Mouse (Mus musculus) embryonic facial prominence, embryonic 10.5 days (tissue): ENCODE measurements around the gene Dip2b. TPM values are rescaled to one million over a fixed set of nuclear protein-coding genes. Genes with fewer than 3 reads are reported as not detected.

Experiments
- DNase-seq: peaks from one replicate; pipeline ENCODE4 v3.0.0-alpha.2; 2017; ENCODE audit warnings: low spot score
- H3K27ac ChIP-seq: fragments of 300-500 bp; sonication (generic); replicated peaks from 2 replicates; pipeline ENCODE4 v1.5.1; 2016; ENCODE audit warnings: mild to moderate bottlenecking
- H3K27me3 ChIP-seq: fragments of 300-500 bp; sonication (generic); replicated peaks from 2 replicates; pipeline ENCODE4 v1.6.1; 2016; ENCODE audit warnings: low read depth, mild to moderate bottlenecking; ENCODE audit not compliant: poor library complexity, severe bottlenecking
- H3K36me3 ChIP-seq: fragments of 300-500 bp; sonication (generic); replicated peaks from 2 replicates; pipeline ENCODE4 v1.6.1; 2016; ENCODE audit warnings: mild to moderate bottlenecking, moderate library complexity
- H3K4me1 ChIP-seq: fragments of 300-500 bp; sonication (generic); 2 replicates; pipeline ENCODE4 v1.6.1; 2016
- H3K4me3 ChIP-seq: fragments of 300-500 bp; sonication (generic); 2 replicates; pipeline ENCODE4 v1.5.1; 2016; ENCODE audit warnings: mild to moderate bottlenecking, moderate library complexity
- H3K9me3 ChIP-seq: fragments of 300-500 bp; sonication (generic); 2 replicates; pipeline ENCODE4 v1.6.1; 2016; ENCODE audit warnings: mild to moderate bottlenecking
- WGBS: fragments of 180-500 bp; shearing (Covaris S2); methylation state at CpG from one replicate; pipeline ENCODE4 v1.1.7; 2016; 5-methylcytosine and 5-hydroxymethylcytosine counted together
- polyA plus RNA-seq: library from polyadenylated mRNA; unstranded; fragments of >200 nt; fragmentation: Nextera tagmentation; extraction: Ambion mirVana; gene quantifications from 2 replicates; pipeline ENCODE4 v1.2.1, GENCODE M21; 2016

The Dip2b gene
- polyA plus RNA-seq, 1 experiment from 2014 or later: 16.2 TPM

DNA sequence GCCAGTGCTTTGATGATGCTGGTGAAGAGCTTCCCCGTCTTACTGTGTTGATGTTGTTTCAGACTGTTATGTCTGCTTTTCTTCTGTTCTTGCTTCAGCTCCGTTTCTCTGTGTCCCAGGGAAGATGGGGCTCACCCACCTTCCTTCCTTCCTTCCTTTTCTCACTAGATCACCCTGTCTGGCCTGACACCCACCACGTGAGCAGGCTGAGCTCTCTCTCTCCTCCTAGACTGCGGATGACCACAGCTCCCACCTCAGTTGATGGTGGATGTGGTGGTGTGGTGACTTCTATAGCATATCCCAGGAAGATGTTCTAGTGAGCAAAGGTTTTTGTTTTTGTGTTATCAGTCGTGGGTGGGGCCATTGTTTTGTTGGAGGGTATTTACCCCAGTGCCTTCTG is 85.4 kb downstream of the Dip2b start:
- Histone ChIP-seq H3K27me3 (no peaks in the 10 kb centered on the region), H3K4me3 (no peak overlapping the region), H3K4me1 (peaks cover 12% of the 10 kb centered on the region), H3K27ac (no peak overlapping the region), H3K36me3 (peaks cover 4% of the 10 kb centered on the region; the same call in 1 of the 2 replicates), H3K9me3 (no peaks in the 10 kb centered on the region)
- WGBS: 73% methylated on average over 5 of the region's 5 CpGs
- DNase-seq: no peak

DNA sequence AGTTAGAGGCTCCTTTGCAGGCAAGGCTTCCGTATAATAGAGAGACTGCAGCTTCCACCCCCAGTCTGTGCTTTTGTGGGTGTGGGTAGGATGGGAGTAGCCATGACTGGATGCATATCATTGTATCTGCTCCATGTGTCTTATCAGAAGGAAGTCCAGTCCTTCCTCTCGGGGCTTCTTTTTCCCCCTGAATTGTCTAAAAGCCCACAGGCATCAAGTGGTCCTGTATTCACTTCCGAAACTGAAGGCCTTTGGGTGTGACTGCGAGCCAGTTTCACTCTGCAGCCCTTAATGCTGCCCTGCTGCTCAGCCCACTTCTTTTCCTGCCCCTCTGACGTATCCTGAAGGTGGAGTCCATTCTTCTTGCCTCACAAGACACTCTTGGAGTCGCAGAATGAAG is 86.8 kb downstream of the Dip2b start:
- 83% methylated on average over 6 of the region's 6 CpGs for WGBS
- H3K36me3 ChIP-seq: no peaks in the 10 kb centered on the region; the same call in 1 of the 2 replicates
- no peak for DNase-seq

DNA sequence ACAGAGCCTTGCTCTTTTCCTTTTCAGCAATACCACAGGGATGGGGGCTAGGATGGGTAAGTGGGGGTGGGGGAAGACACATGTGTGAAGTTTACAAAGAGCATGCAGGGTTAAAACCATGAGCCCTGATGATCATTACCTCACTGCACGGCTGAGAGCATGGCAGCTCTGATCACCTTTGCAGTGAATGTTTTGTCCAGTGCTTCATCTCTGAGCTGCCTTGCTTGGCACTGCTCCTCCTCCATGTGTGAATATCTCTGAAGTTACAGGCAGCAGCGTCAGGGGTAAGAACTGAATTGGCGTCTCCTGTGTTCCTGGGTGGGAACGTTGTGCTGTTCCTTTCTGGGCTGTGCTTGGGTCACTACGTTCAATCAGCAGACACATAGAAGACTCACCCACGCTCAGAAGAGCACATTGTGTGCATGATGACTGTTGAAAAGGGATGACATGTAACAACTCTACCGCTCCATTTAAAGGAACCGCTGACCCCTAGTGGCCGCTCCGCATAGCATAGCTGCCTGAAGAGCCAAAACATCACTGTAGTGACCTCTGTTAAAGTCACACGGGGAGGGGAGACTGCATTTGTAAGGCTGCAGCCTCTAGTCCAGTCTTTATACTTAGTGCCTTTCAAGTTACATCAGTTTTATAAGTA is 88.1 kb downstream of the Dip2b start:
- Histone ChIP-seq H3K27ac (no peak overlapping the region), H3K27me3 (no peaks in the 10 kb centered on the region), H3K9me3 (no peaks in the 10 kb centered on the region), H3K4me3 (no peak overlapping the region), H3K4me1 (peaks cover 10% of the 10 kb centered on the region; the same call in 1 of the 2 replicates), H3K36me3 (peaks cover 2% of the 10 kb centered on the region; the same call in 1 of the 2 replicates)
- DNase-seq: peak; percentile 78
- WGBS: 23% methylated on average over 11 of the region's 11 CpGs

More for the DNA sequence above, 86.8 kb downstream of the Dip2b start:
- H3K27ac ChIP-seq: peak overlapping the region; percentile 16
- H3K4me1 ChIP-seq: peaks cover 10% of the 10 kb centered on the region
- H3K9me3 ChIP-seq: no peaks in the 10 kb centered on the region
- no peaks in the 10 kb centered on the region for H3K27me3 ChIP-seq
- H3K4me3 ChIP-seq: no peak overlapping the region

DNA sequence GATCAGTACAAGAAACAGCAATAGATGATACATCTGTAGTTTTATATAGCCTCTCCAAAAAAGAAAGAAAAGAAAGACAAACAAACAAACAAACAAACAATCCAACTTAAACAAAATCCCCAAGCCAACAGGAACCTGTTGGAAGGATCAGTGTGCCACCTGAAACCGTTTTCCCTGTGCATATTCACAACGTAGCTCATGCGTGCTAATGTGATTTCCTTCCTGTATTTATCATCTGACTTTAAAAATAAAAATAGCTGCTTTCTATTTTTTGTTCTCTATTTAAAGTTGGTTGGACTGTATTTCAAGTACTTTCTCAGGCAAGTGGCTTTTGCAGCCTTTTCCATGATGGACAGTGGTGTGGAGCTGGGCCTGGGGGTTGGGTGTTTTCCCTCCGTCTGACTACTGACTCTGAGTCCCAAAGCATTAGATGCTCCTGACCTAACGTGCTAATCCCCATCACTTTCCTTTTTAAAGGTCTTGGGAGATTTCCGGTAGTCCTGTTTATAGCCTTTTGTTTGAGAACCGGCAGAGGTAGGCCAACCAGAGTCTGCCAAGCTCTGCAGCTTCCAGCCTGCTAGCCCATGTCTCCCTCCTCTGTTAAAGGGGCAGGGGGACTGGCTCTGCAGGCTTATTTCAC is 90.8 kb downstream of the Dip2b start:
- H3K27ac ChIP-seq: no peak overlapping the region
- no peak overlapping the region for H3K4me3 ChIP-seq
- H3K9me3 ChIP-seq: no peaks in the 10 kb centered on the region
- DNase-seq: no peak
- H3K27me3 ChIP-seq: no peaks in the 10 kb centered on the region
- H3K36me3 ChIP-seq: peaks cover 21% of the 10 kb centered on the region
- peaks cover 8% of the 10 kb centered on the region; the same call in 1 of the 2 replicates for H3K4me1 ChIP-seq
- WGBS: 76% methylated on average over 7 of the region's 7 CpGs

DNA sequence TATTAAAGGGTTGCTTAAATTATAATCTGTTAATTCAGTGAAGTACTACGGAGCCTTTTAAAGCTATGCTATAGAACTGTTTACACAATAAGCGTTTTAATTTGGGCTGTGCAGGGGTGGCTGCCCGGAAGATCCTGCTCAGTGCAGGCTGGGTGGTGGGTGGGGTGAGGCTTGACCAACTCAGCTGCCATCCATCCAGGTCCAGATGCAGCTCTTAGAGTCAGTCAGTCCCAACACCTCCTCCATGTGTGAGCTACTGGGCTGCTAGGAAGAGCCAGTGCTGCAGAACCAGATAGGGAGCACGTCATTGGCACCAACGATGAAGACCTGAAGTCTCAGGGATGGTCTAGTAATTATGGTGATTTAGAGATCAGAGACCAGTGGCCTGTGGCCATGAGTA is 101.2 kb downstream of the Dip2b start:
- no peak overlapping the region for H3K4me3 ChIP-seq
- no peaks in the 10 kb centered on the region for H3K4me1 ChIP-seq
- WGBS: 91% methylated on average over 5 of the region's 5 CpGs
- no peaks in the 10 kb centered on the region for H3K27me3 ChIP-seq
- DNase-seq: no peak
- no peaks in the 10 kb centered on the region for H3K9me3 ChIP-seq
- H3K27ac ChIP-seq: no peak overlapping the region
- H3K36me3 ChIP-seq: peaks cover 60% of the 10 kb centered on the region

DNA sequence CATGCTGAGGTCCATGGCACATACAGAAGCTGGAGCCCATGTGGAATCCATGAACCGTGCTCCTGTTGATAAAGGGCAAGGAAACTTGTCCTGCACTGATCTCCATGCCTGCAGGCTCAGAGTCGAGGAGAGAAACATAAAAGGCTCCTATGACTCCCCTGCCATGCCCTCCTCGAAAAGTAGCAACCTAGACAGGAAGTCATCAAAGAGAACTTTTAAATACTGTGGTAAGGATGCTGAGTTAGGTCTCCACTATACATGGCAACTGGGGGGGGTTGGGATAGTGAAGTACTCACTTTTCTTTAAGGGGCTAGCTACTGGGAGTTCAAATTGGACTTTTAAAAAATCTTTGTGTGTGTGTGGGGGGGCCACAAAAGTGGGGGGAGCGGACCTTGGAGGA is 102.0 kb downstream of the Dip2b start:
- peaks cover 53% of the 10 kb centered on the region for H3K36me3 ChIP-seq
- H3K9me3 ChIP-seq: no peaks in the 10 kb centered on the region
- H3K4me1 ChIP-seq: 0 out of 2 replicates have a peak, but pooled peaks cover 4% of the 10 kb centered on the region
- H3K27ac ChIP-seq: no peak overlapping the region
- DNase-seq: no peak
- WGBS: 66% methylated on average over 4 of the region's 4 CpGs
- no peak overlapping the region for H3K4me3 ChIP-seq
- H3K27me3 ChIP-seq: no peaks in the 10 kb centered on the region

DNA sequence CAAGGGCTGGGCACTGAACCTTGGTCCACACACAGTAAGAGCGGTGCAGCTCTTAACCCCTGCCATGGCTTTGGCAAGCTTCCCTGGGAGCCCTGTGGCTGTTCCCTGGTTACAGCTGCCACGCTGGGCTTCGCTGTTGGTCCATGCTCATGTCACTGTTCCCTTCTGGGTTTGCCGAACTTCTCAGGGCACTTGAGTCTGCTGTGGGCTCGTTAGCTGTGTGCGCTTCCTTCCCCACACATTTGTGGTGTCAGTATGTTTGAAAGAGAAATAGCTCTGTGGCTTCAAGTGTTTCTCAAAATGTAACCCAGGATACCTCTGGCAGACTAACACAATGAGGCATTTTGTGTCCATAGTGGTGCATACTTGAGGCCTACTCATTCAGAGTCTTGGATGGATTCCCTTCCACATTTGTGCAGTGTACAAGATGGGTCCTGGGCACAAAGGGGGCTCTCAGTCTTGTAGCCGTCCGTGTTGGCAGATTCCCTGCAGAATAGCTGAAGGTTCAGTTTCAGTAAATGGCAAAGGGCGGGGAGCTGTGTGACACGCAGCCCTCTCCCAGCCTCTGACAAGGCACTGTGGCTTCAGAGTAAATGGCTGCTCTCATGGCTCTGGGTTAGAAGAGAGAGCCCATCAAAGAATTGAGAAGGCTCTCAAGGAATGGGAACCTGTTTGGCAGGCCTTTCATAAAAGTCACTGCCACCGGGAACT is 104.8 kb downstream of the Dip2b start:
- WGBS: 82% methylated on average over 11 of the region's 11 CpGs
- Histone ChIP-seq H3K9me3 (no peaks in the 10 kb centered on the region), H3K4me3 (no peak overlapping the region), H3K4me1 (0 out of 2 replicates have a peak, but pooled peaks cover 4% of the 10 kb centered on the region), H3K27me3 (no peaks in the 10 kb centered on the region), H3K27ac (0 out of 2 replicates have a peak overlapping the region, but pooled peaks have one; percentile 21), H3K36me3 (peaks cover 32% of the 10 kb centered on the region)
- no peak for DNase-seq

DNA sequence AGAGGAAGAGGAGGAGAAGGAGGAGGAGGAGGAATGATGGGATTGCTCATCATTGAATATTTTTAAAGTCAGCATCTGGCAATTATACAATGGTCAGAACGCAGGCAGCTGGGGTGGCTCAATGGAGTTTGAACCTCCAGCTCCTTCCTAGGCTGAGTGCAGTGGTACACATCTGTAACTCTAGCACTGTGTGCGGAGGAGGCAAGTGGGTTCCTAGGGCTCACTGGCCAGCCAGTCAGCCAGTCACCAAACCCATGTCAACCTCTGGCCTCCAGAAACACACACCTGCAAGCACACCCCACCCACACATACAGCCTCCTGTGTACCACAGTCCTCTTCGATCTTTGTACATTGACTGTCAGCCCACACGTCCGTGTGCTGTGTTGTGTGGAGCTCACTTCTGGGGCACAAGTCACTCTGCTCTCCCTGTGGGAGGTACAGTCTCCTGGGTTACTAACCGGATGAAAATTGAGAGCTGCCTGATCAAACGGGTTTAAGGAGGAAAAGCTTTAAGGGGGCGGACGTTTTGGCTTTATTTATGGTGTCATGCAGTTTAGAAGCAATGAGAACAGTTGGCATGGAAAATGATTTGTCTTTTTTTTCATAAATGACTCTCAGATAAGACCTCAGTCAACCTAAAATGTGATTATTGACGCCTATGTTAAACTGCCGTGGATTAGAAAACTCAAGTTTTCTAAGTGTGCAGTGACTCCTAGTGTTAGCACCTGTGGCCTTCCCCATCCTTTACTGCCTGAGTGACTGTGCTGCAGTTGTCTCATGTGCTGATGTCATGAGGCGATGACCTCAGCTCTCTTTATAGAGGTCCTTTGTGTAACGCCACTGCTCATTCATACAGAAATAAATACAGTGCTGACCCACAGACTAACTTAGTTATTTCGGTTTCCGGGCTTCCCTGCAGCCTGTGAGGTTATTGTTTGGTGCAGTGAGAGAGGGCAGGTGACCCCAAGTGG is 106.7 kb downstream of the Dip2b start:
- DNase-seq: no peak
- Histone ChIP-seq H3K27me3 (no peaks in the 10 kb centered on the region), H3K27ac (no peak overlapping the region), H3K36me3 (peaks cover 23% of the 10 kb centered on the region), H3K4me3 (no peak overlapping the region), H3K4me1 (peaks cover 7% of the 10 kb centered on the region; the same call in 1 of the 2 replicates), H3K9me3 (no peaks in the 10 kb centered on the region)
- WGBS: 82% methylated on average over 15 of the region's 15 CpGs

DNA sequence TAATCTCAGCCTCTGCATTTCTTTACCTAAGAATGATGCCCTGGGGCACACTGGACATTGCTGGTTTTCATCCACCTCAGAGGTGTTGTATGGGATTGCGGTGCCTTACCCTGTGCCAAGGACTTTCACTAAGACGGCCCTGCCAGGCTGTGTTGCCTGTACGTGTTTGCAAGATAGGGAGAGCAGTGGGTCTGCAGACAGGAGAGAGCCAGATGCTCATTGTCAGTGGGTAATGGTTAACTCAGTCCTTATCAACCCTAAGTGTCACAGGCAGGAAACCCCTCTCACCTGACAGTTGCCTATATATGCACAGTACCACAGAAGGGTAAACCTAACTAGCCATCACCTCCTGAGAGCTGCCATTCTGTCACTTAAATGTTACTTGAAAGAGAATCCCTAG is 107.5 kb downstream of the Dip2b start:
- Histone ChIP-seq H3K27ac (no peak overlapping the region), H3K9me3 (no peaks in the 10 kb centered on the region), H3K4me1 (peaks cover 10% of the 10 kb centered on the region; the same call in 1 of the 2 replicates), H3K4me3 (no peak overlapping the region), H3K36me3 (peaks cover 22% of the 10 kb centered on the region), H3K27me3 (no peaks in the 10 kb centered on the region)
- 90% methylated on average over 3 of the region's 3 CpGs for WGBS
- no peak for DNase-seq

DNA sequence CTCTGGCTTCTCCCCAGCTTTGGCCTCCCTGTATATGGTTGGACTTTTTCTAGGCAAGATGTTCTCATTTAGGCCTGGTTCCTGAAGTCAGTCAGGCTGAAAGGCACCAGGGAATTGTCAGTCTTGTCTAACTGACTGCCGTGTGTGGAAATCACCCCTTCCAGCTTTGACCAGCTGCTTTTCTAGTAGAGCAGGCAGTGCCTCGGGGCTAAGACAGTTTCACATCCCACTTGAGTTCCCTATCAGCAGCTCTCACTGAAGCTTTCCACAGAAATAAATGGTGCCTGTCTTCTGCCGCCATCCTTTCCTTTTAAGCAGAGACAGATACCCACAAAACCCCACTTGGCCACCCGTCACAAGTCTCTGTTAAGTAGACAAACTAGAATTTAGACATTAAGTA is 112.1 kb downstream of the Dip2b start:
- no peak for DNase-seq
- H3K4me1 ChIP-seq: peaks cover 6% of the 10 kb centered on the region; the same call in 1 of the 2 replicates
- no peaks in the 10 kb centered on the region for H3K9me3 ChIP-seq
- H3K27me3 ChIP-seq: no peaks in the 10 kb centered on the region
- no peak overlapping the region for H3K27ac ChIP-seq
- 73% methylated on average over 4 of the region's 4 CpGs for WGBS
- peaks cover 38% of the 10 kb centered on the region for H3K36me3 ChIP-seq
- no peak overlapping the region for H3K4me3 ChIP-seq

DNA sequence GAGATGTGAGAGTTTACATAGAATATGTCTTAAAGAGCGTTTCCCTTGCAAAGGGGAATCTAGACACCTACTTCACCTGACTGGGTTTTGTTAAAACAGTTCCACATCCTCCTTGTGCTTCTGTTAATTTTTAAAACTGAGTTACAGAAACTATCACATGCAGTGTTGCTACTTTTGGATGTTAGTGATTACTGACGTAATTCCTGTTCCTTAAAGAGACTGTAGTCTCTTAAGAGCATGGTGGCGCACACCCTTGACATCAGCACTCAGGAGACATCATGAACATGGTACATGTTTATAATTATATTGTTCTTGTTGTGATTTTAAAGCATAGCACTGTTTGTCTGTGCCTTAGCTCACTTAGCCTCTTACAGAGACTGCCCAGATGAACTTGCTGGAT is 113.9 kb downstream of the Dip2b start:
- no peak overlapping the region for H3K4me3 ChIP-seq
- H3K36me3 ChIP-seq: peaks cover 55% of the 10 kb centered on the region
- no peak for DNase-seq
- H3K27ac ChIP-seq: no peak overlapping the region
- 93% methylated on average over 3 of the region's 3 CpGs for WGBS
- no peaks in the 10 kb centered on the region for H3K9me3 ChIP-seq
- H3K27me3 ChIP-seq: no peaks in the 10 kb centered on the region
- H3K4me1 ChIP-seq: peaks cover 6% of the 10 kb centered on the region; the same call in 1 of the 2 replicates

DNA sequence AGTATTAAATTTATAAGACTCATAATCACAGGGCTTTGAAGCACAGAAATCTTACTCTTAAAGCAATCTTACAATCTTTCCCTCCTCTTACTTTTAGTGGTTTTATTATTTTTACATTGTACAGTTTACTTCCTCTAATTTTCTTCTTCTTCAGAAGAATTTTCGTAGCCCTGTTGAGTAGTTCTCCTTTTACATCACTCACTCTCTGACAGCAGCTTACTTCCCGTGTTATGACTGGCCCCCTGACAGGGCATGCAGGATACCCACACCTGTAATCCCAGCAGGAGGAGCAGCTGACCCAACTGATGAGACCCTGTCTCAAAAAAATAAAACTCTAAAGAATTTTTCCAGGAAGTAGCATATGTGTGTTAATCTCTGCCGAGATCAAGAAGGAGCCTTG is 114.6 kb downstream of the Dip2b start:
- Histone ChIP-seq H3K27ac (no peak overlapping the region), H3K4me1 (peaks cover 6% of the 10 kb centered on the region; the same call in 1 of the 2 replicates), H3K27me3 (no peaks in the 10 kb centered on the region), H3K9me3 (no peaks in the 10 kb centered on the region), H3K4me3 (no peak overlapping the region), H3K36me3 (peaks cover 61% of the 10 kb centered on the region)
- WGBS: 84% methylated on average over 3 of the region's 3 CpGs
- no peak for DNase-seq
